Mouse (Mus musculus) heart, adult 2 months (tissue): Measurements from ENCODE around the gene Ndufaf8.

Source experiments
- CTCF ChIP-seq: fragments of 200-600 bp; IDR thresholded peaks from 2 replicates; pipeline ENCODE4 v1.8.1; 2022; ENCODE audit warnings: antibody characterized with exemption, mild to moderate bottlenecking, moderate library complexity
- EP300 ChIP-seq: fragments of 200-500 bp; IDR thresholded peaks from 2 replicates; pipeline ENCODE4 v1.6.1; 2011; ENCODE audit warnings: low read depth, low read length, control low read depth; ENCODE audit not compliant: insufficient read depth
- POLR2A ChIP-seq: fragments of 200-500 bp; IDR thresholded peaks from 2 replicates; pipeline ENCODE4 v1.6.1; 2011; ENCODE audit warnings: mild to moderate bottlenecking, low read depth, low read length, control low read depth; ENCODE audit not compliant: insufficient read depth

- no peak for TF ChIP-seq POLR2A
- TF ChIP-seq CTCF: no peak
- TF ChIP-seq EP300: no peak
Measured at GRCm38 (mm10) chr11:120122126-120122525, 23.4 kb downstream of the Ndufaf8 start.
